Mouse (Mus musculus) liver, embryonic 16.5 days (tissue): ENCODE measurements around the gene Bcl11b. TPM values are rescaled to one million over a fixed set of nuclear protein-coding genes. Genes with fewer than 3 reads are reported as not detected.

ENCODE experiments used
- ATAC-seq: fragments of 200-750 bp; cut with Nextera tagmentation; 2 replicates; pipeline ENCODE4 v1.8.0; 2017; ENCODE audit warnings: low read depth, mild to moderate bottlenecking, moderate number of reproducible peaks, moderate library complexity
- H3K27ac ChIP-seq: fragments of 300-500 bp; sonication (generic); 2 replicates; pipeline ENCODE4 v1.5.1; 2014; ENCODE audit warnings: mild to moderate bottlenecking, low read length
- H3K27me3 ChIP-seq: fragments of 300-500 bp; sonication (generic); 2 replicates; pipeline ENCODE4 v1.6.1; 2014; ENCODE audit warnings: low read depth, low read length, mixed read lengths; ENCODE audit not compliant: control insufficient read depth, insufficient read depth
- H3K36me3 ChIP-seq: fragments of 300-500 bp; sonication (generic); 2 replicates; pipeline ENCODE4 v1.6.1; 2014; ENCODE audit warnings: mild to moderate bottlenecking; ENCODE audit not compliant: control insufficient read depth, insufficient read depth
- H3K4me1 ChIP-seq: fragments of 300-500 bp; sonication (generic); 2 replicates; pipeline ENCODE4 v1.6.1; 2014; ENCODE audit warnings: low read depth, low read length, mixed read lengths; ENCODE audit not compliant: control insufficient read depth
- H3K4me2 ChIP-seq: fragments of 300-500 bp; sonication (generic); 2 replicates; pipeline ENCODE4 v1.6.1; 2014; ENCODE audit warnings: low read depth, low read length, mixed read lengths
- H3K4me3 ChIP-seq: fragments of 300-500 bp; sonication (generic); 2 replicates; pipeline ENCODE4 v1.5.1; 2014; ENCODE audit warnings: low read depth, mild to moderate bottlenecking, low read length
- H3K9ac ChIP-seq: fragments of 300-500 bp; sonication (generic); 2 replicates; pipeline ENCODE4 v1.6.1; 2014; ENCODE audit warnings: low read depth, low read length
- H3K9me3 ChIP-seq: fragments of 300-500 bp; sonication (generic); replicated peaks from 2 replicates; pipeline ENCODE4 v1.6.1; 2016; ENCODE audit warnings: low read length; ENCODE audit not compliant: control insufficient read depth
- WGBS: fragments of 180-500 bp; shearing (Covaris S2); extraction: QIAGEN DNeasy Blood & Tissue Kit; methylation state at CpG from one replicate; pipeline ENCODE4 v1.1.7; 2014; ENCODE audit not compliant: insufficient replicate concordance; 5-methylcytosine and 5-hydroxymethylcytosine counted together
- polyA plus RNA-seq: library from polyadenylated mRNA; unstranded; fragments of >200 nt; fragmentation: Nextera tagmentation; extraction: Ambion mirVana; gene quantifications from 2 replicates; pipeline ENCODE4 v1.2.1, GENCODE M21; 2015

Bcl11b gene
- polyA plus RNA-seq, 1 experiment from 2014 or later: 0.09 TPM

DNA sequence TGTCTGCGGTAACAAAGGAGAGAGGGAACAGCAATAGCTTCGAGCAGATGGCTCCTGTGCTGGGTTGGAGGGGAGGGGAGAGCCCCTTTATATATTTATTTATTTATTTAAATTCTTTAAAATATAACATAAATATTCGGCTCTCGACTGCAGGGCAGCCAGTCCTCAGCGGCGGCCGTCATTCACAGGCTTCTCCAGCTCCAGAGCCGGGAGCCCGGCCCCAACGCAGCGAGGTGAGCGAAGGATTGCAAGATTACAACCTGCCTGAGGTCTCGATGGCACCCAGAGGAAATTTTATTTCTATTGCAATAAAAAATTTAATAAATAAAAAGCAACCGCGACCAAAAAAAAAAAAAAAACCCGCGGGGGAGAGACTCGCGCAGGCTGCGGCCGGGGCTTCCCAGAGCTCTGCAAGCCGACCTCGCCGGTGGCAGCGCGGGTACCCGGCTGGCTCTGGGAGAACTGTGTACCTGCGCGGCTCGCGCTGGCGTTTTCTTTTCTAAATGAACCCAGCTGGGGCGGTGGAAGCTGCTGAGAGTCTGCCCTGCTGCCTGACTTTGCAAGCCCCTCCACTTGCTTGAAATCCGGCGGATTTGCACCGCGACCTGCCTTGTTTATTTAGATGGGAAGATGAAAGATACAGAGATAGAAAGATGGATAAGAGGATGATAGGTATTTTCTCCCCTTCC lies 1.6 kb downstream of the Bcl11b start:
- no peak overlapping the region for H3K27ac ChIP-seq
- no peak overlapping the region for H3K9ac ChIP-seq
- H3K36me3 ChIP-seq: no peaks in the 10 kb centered on the region
- peaks cover 85% of the 10 kb centered on the region for H3K27me3 ChIP-seq
- no peak overlapping the region for H3K4me3 ChIP-seq
- no peak overlapping the region for H3K4me2 ChIP-seq
- H3K4me1 ChIP-seq: no peaks in the 10 kb centered on the region; the same call in none of the 2 replicates
- WGBS: 3% methylated on average over 37 of the region's 37 CpGs
- ATAC-seq: no peak
- no peaks in the 10 kb centered on the region for H3K9me3 ChIP-seq

DNA sequence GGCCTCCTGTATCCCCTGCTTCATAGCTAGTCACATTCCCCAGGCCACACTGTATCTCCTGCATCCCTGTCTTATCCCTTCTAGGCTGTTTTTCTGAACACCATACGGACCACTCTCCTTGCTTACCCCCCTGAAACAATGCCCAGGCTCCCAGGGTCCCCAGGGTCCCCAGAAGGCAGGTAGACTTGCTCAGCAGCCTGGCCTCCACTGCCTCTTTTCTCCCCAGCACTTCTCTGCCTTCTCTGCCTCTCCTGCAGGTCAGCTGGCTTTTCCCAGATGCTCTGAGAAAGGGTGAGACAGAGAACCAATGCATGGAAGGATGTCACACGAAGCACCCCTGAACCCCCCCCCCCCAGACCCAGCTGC lies 2.7 kb downstream of the Bcl11b start:
- ATAC-seq: no peak
- 4% methylated on average over 2 of the region's 2 CpGs for WGBS
- Histone ChIP-seq H3K9me3 (no peaks in the 10 kb centered on the region), H3K4me3 (no peak overlapping the region), H3K4me2 (no peak overlapping the region), H3K9ac (no peak overlapping the region), H3K27ac (no peak overlapping the region), H3K27me3 (peaks cover 74% of the 10 kb centered on the region), H3K36me3 (no peaks in the 10 kb centered on the region), H3K4me1 (no peaks in the 10 kb centered on the region; the same call in none of the 2 replicates)

DNA sequence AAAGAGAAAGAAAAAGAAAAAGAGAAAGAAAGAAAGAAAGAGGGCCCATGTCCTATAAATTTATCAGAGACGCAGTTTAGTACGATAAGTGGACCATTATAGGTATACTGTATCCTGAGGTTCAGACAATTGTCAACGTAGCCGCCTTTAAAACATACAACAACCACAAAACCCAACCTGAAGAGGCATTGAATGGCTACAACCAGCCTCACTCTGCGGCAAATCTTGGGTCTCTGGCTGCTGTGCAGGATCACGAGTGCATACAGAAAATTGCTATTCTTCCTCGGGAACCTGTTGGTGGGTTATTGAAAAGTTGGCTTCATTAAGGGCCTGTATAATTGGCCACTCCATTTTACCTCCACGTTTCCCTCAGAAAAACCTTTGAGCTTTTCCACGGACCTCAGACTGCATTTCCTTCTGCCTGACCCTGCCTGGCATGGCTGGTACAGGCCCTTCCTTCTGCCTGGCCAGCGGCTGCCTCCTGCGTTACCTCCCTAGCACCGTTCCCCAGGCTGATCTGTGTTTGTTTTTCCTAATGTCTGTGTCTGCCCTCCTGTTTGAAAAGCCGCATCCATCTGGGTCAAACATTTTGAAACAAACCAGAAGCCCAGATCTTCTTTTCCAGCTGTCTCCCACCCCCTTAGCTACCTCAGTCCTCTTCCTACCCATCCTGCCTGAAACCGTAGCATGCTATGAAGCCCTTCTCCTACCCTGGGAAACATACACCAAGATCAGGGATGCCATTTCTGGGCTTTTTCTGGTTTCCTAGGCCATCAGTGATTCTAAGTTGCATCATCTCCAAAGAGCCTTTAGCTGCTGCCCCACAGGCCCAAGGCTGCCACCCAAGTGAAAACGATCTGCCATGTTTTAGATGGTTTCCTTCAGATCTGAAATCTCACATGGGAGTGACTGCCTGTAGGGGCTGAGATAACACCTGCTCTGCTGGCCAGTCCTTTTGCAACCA lies 3.4 kb downstream of the Bcl11b start:
- no peak overlapping the region for H3K4me2 ChIP-seq
- no peaks in the 10 kb centered on the region for H3K36me3 ChIP-seq
- ATAC-seq: no peak
- H3K27ac ChIP-seq: no peak overlapping the region
- peaks cover 67% of the 10 kb centered on the region for H3K27me3 ChIP-seq
- 45% methylated on average over 15 of the region's 15 CpGs for WGBS
- no peaks in the 10 kb centered on the region for H3K9me3 ChIP-seq
- no peak overlapping the region for H3K4me3 ChIP-seq
- H3K4me1 ChIP-seq: no peaks in the 10 kb centered on the region; the same call in none of the 2 replicates
- no peak overlapping the region for H3K9ac ChIP-seq

DNA sequence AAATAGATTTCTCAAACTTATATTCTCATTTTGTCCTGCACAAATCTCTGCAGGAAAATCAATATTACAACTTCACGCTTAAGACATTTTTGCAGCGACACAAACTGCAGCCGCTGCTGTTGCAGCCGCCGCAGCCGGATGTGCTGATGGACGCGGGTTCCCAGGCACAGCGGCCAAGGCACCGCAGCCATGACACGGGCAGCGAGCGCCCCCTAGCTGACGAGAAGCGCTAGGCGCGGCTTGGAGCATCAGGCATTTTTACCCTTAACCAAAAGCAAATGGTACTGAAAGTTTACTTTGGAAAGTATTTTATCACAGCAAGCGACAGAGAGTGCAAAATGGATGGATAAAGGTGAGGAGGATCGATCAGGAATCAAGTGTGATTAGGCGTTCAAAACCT lies 4.7 kb downstream of the Bcl11b start:
- H3K4me3 ChIP-seq: no peak overlapping the region
- H3K36me3 ChIP-seq: no peaks in the 10 kb centered on the region
- H3K9ac ChIP-seq: no peak overlapping the region
- H3K4me1 ChIP-seq: no peaks in the 10 kb centered on the region; the same call in none of the 2 replicates
- no peak overlapping the region for H3K4me2 ChIP-seq
- peaks cover 54% of the 10 kb centered on the region for H3K27me3 ChIP-seq
- H3K27ac ChIP-seq: no peak overlapping the region
- WGBS: 2% methylated on average over 20 of the region's 20 CpGs
- H3K9me3 ChIP-seq: no peaks in the 10 kb centered on the region
- ATAC-seq: no peak

DNA sequence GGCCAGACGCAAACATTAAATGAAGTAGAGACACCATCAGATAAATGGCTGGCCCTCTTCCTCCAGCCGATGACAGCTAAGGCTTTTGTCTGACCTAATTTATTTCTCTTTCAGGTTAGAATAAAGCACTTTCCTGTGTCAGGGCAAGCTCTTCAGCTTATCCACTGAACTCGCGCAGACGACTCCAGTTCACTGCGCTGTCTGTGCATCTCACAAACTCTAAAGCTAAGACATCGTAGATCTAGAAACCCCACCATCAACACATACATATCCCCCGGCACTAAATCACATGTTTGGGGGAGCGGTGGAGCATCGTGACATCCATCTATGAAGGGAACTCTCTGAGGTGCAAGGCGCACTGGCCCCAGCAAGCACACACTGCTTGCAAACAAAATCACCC lies 5.5 kb downstream of the Bcl11b start:
- H3K9me3 ChIP-seq: no peaks in the 10 kb centered on the region
- no peak for ATAC-seq
- no peak overlapping the region for H3K27ac ChIP-seq
- H3K4me1 ChIP-seq: no peaks in the 10 kb centered on the region; the same call in 1 of the 2 replicates
- peaks cover 46% of the 10 kb centered on the region for H3K27me3 ChIP-seq
- WGBS: 59% methylated on average over 11 of the region's 11 CpGs
- no peaks in the 10 kb centered on the region for H3K36me3 ChIP-seq
- no peak overlapping the region for H3K4me3 ChIP-seq
- no peak overlapping the region for H3K9ac ChIP-seq
- no peak overlapping the region for H3K4me2 ChIP-seq

DNA sequence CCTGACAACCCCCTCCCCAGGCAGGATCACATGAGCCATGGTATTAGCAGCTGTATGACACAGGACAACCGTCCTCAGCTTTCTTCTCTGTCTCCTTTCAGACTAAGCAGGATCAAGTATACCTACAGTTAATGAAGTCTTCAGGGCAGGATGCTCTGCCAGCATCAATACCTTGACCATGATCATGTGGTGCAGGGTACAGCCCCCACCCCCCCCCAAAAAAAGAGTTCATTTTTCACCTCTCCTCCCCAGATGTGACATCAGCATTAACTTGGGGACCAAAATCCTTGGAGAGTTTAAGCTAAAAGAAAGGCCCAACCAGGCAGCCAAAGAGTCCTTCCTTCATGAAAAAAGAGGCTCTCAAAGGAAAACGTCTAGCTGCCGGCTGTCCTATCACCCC lies 6.2 kb downstream of the Bcl11b start:
- H3K9ac ChIP-seq: no peak overlapping the region
- no peaks in the 10 kb centered on the region for H3K36me3 ChIP-seq
- no peak for ATAC-seq
- no peaks in the 10 kb centered on the region for H3K9me3 ChIP-seq
- H3K27ac ChIP-seq: no peak overlapping the region
- H3K4me3 ChIP-seq: no peak overlapping the region
- WGBS: 34% methylated on average over 3 of the region's 3 CpGs
- no peak overlapping the region for H3K4me2 ChIP-seq
- peaks cover 39% of the 10 kb centered on the region for H3K27me3 ChIP-seq
- H3K4me1 ChIP-seq: no peaks in the 10 kb centered on the region

DNA sequence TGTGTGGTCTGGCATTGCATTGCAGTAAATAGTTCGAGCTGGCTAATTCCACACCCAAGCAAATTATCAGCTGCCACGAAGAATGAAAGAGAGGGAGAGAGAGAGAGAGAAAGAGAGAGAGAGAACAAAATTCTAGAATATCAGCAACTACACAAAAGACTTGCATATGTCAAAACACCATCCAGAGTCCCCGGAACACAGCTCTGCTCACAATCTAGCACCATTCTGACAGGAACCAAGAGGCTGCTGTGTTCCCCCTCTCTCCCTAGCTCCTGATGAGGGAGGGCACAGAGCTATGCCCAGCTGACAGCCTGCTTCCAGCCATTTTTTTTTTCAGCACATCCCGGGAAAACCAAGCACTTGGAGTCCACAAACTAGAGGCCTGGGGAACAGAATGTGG lies 6.6 kb downstream of the Bcl11b start:
- H3K27ac ChIP-seq: no peak overlapping the region
- H3K4me2 ChIP-seq: no peak overlapping the region
- H3K9ac ChIP-seq: no peak overlapping the region
- H3K4me1 ChIP-seq: no peaks in the 10 kb centered on the region
- H3K36me3 ChIP-seq: no peaks in the 10 kb centered on the region
- ATAC-seq: no peak
- peaks cover 35% of the 10 kb centered on the region for H3K27me3 ChIP-seq
- no peak overlapping the region for H3K4me3 ChIP-seq
- no peaks in the 10 kb centered on the region for H3K9me3 ChIP-seq
- 36% methylated on average over 4 of the region's 4 CpGs for WGBS

- Histone ChIP-seq H3K27me3 (peaks cover 29% of the 10 kb centered on the region), H3K27ac (no peak overlapping the region), H3K4me3 (no peak overlapping the region), H3K4me1 (no peaks in the 10 kb centered on the region), H3K9me3 (no peaks in the 10 kb centered on the region), H3K4me2 (no peak overlapping the region), H3K9ac (no peak overlapping the region), H3K36me3 (no peaks in the 10 kb centered on the region)
- ATAC-seq: no peak
- WGBS: 56% methylated on average over 6 of the region's 6 CpGs
These were observed 7.2 kb downstream of the Bcl11b start for GRCm38 (mm10) chr12:107996216-107996615.

DNA sequence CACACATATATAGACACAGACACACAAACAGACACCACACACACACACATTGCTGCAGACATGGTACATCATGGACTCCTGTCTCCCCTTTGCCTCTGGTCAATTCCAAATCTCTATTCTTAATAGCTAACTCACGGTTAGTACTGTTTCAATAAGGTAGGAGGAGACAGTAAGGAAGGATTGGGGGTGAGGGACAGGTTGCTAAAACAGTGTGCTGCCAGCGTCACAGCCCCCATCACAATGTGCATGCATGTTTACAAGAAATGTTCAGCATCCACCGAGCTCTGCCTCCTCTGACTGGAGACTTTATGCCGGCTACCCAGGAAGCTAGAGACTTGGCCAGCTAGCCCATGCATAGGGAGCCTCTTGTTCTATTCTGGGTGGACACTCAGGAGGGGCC lies 9.0 kb downstream of the Bcl11b start:
- H3K4me2 ChIP-seq: no peak overlapping the region
- WGBS: 56% methylated on average over 4 of the region's 4 CpGs
- H3K4me3 ChIP-seq: no peak overlapping the region
- no peak overlapping the region for H3K9ac ChIP-seq
- H3K36me3 ChIP-seq: no peaks in the 10 kb centered on the region
- no peak overlapping the region for H3K27ac ChIP-seq
- H3K4me1 ChIP-seq: no peaks in the 10 kb centered on the region
- no peaks in the 10 kb centered on the region for H3K9me3 ChIP-seq
- ATAC-seq: no peak
- peaks cover 11% of the 10 kb centered on the region for H3K27me3 ChIP-seq
